Mouse (Mus musculus) E14TG2a.4 (cell line): ENCODE data around the gene Ercc1.

Source experiments
- CTCF ChIP-seq: conservative IDR thresholded peaks from 2 replicates; pipeline ENCODE4 v1.5.1; 2014; ENCODE audit warnings: low read length
- POU5F1 ChIP-seq: IDR thresholded peaks from 2 replicates; pipeline ENCODE4 v1.6.1; 2014; ENCODE audit warnings: low read length, borderline replicate concordance

DNA sequence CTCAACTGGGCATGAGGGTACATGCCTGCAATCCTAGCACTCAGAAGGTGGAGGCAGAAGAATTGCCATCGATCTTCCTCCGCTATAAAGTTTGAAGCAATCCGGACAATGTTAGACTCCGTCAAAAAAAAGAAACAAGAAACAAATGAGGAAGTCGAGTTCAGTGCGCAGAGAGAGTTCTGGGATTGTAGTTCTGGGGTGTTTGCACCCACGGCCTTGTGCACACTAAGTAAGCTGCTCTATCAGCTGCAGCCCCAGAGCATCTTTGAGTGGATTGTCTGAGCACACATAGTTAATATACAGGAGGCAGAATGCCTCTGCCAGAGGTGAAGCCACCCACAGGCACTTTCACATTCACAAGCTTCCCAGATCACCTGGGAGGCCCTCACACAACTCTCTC is 25.9 kb upstream of the Ercc1 start:
- TF ChIP-seq CTCF (no peak), POU5F1 (no peak)
